Mouse (Mus musculus): ENCODE measurements around the gene Hspa12a.
A peak's percentile ranks its signal among the peaks of the same experiment; 100 is the strongest.

DNA sequence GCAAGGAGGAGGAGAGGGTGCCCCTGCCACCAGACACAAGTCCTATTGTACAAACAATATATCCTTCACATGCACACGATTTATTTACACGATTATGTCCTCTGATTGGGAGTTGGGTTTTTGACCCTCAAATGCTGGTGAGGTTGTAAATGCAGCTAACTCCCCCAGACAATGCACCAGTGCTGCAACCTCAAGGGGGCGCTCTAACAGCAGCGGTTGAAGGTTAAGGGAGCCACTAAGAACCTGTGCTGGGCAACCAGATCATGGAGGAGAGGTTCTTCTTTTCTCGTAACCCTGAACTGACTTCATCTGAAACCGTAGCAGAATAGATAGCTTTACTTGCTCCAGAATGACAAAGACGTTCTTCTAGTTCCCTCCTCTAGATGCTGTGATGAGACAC lies 57.0 kb downstream of the Hspa12a start:
- TF ChIP-seq CTCF (IDR thresholded peaks at IDR 0.05; ENCODE audit: low read depth) (peak; percentile 33), EP300 (IDR thresholded peaks at IDR 0.05; ENCODE audit: low read depth) (no peak)
